Mouse (Mus musculus) layer of hippocampus, adult 9-11 months (tissue): ENCODE measurements around the gene Hnf1a.
"Not testable (repeated sequence)": the region's sequence is repeated elsewhere in the genome, so short reads cannot be mapped to it uniquely, and the experiment has no call there.

Experiments used
- DNase-seq: peaks from one replicate; pipeline ENCODE4 v3.0.0; 2022

The Hnf1a gene

DNA sequence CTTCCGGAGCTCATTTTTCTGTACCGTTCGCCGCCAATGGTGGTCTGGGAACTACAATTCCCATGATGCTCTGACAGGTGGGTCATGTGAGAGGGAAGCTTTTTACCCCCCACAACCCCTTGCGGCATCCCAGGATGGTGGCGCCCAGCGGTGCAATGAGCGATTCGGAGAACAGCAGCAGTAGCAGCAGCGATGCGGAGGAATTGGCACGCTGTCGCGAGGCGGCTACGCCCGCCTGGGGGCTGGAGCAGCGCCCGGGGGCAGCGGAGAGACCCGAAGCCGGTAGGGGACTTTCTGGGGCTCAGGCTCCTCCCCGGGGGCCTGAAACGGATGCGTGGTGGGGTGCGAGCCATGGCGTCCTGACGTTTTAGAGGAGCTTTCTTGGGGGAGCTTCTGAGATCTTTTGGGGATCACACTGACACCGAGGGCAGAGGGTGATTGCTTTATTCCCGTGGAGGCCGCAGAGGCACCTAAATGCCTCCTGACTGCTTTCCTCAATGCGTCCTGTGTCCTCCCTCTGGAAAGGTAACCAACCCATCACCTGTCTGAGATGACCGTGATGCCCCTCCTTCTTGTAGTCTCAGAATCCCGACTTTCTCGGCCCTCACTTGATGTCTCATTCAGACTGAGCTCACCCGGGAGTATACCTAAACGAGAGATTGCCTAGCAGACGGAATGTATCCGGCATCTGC lies 28.7 kb downstream of the Hnf1a start, which contains the start of gene 2210016L21Rik:
TSS of gene 2210016L21Rik (plus strand) at position 85 of the 692 bp plus-strand sequence.
- peak; percentile 88 for DNase-seq

DNA sequence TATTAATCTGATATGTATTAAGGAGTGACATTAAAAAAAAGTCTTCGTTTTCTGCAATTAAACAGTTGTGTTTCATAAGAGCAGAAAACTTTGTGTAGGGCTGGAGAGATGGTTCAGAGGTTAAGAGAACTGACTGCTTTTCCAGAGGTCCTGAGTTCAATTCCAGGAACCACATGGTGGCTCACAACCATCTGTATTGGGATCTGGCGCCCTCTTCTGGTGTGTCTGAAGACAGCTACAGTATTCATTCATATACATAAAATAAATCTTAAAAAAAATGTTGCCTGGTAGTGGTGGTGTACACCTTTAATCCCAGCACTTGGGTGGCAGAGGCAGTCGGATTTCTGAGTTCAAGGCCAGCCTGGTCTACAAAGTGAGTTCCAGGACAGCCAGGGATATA lies 29.8 kb downstream of the Hnf1a start:
- not testable (repeated sequence) for DNase-seq

DNA sequence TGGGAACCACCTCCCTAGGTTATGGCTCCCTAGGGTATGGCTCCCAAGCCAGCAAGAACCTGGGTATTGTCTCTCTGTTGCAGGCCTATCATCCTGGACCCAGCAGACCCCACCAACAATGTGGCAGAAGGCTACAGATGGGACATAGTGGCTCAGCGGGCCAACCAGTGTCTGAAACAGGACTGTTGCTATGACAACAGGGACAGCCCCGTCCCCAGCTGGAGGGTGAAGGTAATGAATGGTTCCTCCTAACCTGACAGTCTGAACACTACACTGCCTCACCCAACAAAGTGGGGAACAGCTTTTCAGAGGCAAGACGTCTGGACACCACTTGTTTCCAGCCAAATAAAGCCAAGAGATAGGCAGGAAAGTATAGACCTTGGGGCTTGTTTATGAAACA lies 35.1 kb downstream of the Hnf1a start:
- DNase-seq, result no peak

DNA sequence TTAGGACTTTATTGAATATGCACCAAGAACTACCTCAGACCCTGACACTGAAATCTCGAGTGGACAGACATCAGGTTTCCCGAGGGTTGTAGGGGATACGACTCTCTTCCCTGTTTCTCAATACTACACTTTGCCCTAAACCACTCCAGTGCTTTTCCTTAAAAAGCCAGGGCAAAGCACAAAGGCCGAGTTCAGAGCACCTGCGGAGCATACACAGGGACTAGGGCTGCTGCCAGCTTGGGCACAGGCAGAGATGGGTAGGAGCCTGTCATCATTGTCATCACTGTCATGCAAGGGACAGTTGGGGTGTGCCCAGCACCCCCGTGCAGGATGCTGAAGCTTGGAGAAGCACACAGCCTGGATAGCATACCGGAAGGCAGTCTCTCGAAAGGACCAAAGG lies 37.7 kb downstream of the Hnf1a start:
- no peak for DNase-seq

DNA sequence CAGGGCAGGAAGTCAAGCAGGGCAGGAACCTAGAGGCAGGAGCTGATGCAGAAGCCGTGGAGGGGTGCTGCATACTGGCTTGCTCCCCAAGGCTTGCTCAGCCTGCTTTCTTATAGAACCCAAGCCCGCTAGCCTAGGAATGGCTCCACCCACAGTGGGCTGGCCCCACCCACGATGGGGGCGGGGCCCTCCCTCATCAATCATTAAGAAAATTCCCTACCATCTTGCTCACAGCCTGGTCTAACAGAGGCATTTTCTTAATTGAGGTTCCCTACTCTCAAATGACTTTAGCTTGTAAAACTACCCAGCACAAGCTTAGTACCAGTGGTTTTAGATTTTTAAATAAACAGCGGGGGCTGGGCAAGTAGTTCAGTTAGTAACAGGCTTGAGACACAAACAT lies 39.3 kb downstream of the Hnf1a start:
- DNase-seq, result no peak

DNA sequence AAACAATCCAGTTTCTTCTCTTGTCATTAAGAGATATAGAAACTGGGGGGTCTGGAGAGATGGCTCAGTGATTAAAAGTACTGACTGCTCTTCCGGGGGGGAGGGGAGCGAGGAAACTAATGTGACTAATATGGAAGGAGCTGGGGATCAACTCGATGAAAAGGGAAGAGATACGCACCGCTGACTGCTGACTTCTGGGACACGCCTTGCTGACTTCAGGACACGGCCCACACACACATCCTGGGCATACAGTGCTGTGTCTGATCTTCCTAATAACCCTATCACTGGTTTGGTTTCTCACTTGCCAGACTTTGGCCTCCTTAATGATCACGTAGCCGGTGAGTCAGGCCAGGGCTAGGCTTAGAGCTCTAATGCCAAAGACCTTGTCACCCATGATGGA lies 44.1 kb downstream of the Hnf1a start:
- no peak for DNase-seq

DNA sequence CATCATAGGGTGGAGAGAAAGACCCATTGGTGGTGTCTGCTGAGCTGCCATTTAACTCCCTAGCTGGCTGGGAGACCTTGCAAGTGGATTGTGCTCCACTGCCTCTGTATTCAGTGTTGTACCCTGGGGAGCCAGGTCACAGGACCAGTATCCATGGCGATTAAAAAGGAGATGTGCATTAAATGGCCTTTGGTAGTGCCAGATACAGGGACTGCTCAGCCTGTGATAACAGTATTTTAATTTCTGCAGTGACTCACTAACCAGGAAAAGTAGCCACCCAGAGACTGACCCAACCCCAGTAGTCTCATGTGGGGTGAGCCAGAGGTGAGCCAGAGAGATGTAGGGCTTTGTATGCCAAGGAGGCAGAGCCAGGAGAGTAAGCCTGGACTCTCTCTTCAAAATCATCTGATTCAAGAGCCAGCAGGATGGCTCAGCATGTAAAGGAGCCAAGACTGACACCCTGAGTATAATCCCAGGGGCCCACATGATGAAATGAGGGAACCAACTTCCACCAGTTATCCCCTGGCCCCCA lies 44.7 kb downstream of the Hnf1a start:
- no peak for DNase-seq

DNA sequence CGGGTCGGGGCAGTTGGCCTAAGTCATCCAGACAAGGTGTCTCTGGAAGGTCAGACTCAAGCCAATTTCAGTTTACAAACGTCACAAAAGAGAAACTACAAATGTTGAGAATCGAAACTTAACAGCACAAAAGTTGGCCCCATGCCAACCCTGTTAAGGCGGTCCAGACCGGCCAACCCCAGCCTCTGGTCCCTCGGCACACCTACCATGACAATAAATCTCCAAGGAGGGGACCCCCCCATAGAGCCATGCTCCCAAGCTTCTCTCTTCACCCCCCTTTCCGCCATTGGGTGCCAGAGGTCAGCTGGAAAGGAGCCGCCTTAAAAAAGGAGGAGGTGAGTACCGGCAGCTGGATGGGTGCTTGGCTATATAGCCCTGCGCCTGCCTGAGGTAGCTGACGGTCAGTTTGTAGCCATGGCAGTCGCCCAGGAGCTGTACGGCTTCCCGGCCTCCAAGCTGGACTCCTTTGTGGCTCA lies 47.9 kb downstream of the Hnf1a start, which contains the start of gene Oasl1:
TSS of gene Oasl1 (plus strand) at position 243 of the 476 bp plus-strand sequence.
- DNase-seq, result no peak

DNA sequence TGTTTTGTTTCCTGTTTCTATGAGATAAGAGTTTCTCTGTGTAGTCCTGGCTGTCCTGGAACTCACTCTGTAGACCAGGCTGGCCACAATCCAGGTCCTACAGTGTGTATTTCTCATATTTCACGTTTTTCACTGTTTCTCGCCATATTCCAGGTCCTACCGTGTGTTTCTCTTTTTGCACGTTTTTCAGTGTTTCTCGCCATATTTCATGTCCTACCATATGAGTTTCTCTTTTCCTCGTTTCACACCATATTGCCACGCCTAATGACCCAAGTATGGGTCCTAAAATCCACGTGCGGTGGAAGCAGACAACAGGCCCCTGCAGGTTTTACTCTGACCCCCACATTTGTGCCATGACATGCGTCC lies 48.5 kb downstream of the Hnf1a start:
- DNase-seq, result no peak

DNA sequence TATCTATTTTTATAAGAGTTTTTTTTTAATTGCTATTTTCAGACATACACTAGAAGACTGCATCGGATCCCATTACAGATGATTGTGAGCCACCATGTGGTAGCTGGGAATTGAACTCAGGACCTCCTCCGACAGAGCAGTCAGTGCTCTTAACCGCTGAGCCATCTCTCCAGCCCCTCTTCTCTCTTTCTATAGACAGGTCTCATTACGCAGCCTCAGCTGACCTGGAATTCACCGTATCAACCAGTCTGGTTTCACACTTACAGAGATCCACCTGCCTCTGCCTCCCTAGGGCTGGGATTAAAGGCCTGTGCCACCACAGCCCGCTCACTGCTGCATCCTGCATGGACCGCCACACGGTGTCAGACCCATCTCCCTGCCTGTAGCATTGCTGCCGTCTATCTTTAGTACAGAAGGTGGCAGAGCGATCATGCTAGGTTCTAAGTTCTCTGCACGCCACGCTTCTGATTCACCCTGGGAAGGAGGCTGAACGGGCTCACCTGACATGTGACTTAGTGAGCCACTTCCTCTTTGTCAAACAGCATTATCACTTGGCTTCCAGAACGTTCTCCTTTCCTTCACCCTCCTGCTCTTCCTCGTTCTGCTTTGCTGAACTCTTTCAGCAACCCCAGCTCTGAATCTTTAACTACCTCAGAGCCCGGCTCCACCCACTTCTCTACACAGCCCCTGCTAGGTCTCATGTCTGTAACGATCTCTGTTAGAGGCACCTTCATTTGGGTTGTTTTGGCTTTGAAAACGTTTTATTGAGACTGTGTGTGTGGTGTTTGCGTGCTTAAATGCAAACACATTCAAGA lies 49.1 kb downstream of the Hnf1a start:
- DNase-seq, result no peak

DNA sequence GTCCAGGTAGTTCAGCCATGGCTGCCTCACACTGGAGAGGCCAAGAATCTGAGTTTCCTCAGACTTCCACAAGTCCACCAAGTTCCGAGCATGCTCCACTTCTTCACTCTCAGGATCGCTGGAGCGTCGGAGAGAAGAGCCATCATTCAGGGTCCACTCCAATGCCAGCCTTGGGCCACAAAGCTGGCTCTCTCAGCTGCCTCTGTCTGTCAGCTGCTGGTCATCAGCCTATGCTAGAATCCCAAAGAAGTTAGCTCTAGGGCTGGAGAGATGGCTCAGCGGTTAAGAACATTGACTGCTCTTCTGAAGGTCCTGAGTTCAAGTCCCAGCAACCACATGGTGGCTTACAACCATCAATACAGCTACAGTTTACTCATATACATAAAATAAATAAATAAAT lies 53.5 kb downstream of the Hnf1a start:
- not testable (repeated sequence) for DNase-seq

DNA sequence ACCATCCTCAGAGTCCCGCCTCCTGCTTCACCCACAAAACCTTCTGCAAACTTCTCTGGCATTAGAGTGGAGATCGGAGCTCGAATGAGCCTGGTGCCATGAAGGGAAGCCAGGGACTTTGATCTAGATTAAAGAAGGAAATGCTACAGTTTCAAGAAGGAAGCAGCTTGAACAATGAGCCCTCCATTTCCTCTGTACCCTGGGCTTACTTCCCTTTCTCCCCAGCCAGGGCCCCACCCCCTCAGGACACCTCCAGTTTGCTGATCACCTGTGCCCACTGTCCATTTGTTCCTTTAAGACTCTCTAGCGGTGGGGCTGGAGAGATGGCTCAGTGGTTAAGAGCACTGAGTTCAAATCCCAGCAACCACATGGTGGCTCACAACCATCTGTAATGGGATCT lies 54.1 kb downstream of the Hnf1a start:
- DNase-seq, result no peak

DNA sequence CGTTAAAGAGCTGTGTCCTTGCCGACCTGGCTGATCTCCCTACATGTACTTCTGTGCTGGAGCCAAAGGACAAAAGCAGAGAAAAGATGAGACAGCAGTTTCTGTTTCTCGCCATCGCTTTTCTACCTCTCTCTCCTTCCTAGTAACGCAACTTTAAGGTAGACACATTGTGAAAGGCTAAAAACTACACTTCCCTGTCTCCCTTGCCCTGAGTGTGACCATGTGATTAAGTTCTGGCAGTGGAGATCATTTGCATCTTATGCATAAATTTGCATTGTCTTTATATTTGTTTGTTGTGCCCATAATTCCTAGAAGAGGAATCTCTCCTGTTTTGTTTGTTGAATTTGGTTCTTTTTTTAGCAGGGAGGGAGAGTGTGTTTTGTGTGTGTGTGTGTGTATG lies 55.0 kb downstream of the Hnf1a start:
- DNase-seq, result no peak

DNA sequence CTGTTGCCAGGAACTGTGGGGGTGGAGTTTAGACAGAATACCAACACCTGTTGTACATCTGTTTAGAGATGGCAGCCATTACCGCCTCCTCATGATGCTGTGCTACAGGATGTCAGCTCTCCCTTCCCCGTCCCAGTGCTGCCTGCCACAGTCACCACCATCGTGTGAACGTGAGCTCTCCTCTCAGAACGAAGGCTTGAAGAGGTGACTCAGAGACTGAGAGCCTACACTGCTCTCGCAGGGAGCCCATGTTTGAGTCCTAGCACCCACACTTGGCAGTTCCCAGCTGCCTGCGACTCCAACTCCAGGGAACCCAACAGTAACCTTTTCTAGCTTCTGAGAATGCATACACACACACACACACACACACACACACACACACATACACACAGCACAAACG lies 56.0 kb downstream of the Hnf1a start:
- DNase-seq, result peak; percentile 27

DNA sequence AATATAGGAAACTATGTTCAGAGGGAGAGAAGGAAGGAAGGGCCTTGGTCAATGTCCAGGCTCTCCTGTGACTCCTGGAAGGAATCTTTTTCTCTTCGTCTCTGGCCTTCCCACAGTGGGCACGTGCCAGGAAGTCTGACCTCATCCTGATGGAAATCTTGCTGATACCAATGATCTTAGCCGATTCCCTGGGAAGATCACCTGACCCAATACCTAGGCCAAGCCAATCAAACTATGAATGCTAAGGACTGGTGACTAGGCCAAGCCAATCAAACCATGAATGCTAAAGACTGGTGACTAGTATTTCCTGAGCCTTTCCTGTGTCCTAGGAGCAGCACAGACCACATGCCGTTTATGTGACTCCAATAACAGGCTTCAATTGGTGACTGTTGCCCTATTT lies 57.2 kb downstream of the Hnf1a start:
- DNase-seq, result no peak

DNA sequence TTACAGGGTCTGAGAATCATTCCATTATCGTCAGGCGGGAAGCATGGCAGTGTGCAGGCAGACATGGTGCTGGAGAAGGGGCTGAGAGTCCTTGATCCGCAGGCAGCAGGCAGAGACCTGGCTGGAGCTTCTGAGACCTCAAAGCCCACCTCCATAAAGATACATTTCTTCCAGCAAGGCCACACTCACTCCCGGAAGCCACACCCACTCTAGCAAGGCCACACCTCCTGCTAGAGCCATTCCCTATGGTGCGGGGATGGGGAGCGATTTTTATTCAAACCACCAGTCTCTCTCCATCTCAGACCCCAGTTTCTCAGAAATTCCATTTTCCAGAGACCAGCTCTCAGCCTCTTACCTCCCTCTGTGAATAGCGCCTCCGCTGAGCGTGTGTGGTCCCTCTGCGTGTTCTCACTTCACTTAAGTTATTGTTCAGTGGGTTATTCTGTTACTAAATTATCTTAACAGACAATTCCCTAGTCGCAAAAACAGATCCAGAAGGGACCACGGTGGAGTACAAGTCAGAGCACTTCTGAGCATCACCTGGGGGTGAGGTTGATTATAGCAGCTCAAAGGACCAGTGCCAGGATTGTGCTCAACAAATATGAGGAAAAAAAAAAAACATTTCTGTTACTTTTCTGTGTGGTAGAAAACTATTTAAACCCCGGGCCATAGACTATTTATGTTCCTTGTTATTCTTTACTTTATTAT lies 62.1 kb downstream of the Hnf1a start:
- no peak for DNase-seq

DNA sequence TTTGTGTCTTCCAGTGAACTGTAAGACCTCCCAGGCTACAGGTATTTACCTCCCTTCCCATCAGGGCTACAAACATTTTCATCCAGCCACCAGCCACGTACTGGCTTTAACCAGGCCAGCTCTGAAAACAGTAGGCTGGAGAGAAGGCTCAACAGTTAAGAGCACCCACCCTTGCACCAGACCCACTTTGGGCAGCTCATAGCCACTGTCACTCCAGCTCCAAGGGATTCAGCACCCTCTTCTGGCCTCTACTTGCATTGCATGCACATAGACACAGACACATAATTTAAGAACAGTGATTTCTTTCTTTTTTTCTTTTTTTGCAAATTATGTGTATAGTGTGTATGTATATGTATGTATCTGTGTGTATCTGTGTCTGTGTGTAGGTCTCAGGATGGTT lies 68.5 kb downstream of the Hnf1a start:
- DNase-seq, result no peak
